Mouse (Mus musculus) spleen, adult 2 months (tissue): ENCODE data around the gene Sptlc2.

Experiments
- CTCF ChIP-seq: fragments of 200-500 bp; IDR thresholded peaks from 2 replicates; pipeline ENCODE4 v1.5.1; 2011; ENCODE audit warnings: mild to moderate bottlenecking, inconsistent platforms; ENCODE audit not compliant: insufficient read depth, insufficient read length, insufficient replicate concordance; ENCODE audit errors: extremely low read depth
- POLR2A ChIP-seq: fragments of 200-500 bp; IDR thresholded peaks from 2 replicates; pipeline ENCODE4 v1.6.1; 2011; ENCODE audit warnings: low read depth, low read length, inconsistent platforms

GRCm38 (mm10) chr12:87265444-87265843, 122.7 kb downstream of the Sptlc2 start:
- TF ChIP-seq POLR2A (no peak), CTCF (no peak)
